Mouse (Mus musculus): ENCODE results near the gene Nelfb. TPM values are rescaled to one million over a fixed set of nuclear protein-coding genes. Genes with fewer than 3 reads are reported as not detected.
A peak's percentile ranks its signal among the peaks of the same experiment; 100 is the strongest.

The Nelfb gene
- polyA plus RNA-seq, 1 experiment: 22.9 TPM

DNA sequence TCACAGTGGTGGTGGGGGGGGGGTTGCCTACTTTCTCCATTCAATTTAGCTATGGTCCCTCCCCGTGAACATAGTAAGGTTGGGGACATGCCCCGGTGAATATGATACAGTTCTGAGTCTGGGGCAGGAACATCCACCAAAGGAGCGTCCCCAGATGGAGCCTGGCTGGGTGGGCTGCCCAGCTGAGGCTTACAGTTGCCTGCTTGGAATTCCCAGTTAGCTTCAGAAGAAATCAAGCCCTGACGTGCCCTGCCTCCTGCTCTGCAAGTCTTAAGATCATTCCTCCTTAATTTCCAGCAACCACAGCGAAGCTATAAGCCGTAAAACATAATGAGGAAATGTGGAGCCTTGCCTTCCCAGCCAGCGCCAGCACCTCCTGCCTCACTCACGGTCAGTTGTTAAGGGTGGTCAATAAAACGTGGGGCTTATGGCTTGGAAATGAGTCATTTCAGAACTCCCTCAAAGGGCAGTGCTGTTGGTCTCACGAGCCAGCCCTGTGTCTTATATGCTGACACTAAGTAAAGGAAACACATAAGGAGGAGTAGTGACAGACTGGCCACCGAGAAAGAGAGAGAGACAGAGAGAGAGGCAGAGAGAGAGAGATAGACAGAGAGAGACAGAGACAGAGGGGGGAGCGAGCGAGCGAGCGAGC lies 31.6 kb downstream of the Nelfb start:
- Histone ChIP-seq H3K9me3 (no peaks in the 10 kb centered on the region), H3K4me1 (peaks cover 89% of the 10 kb centered on the region), H3K27me3 (replicated peaks) (peaks cover 60% of the 10 kb centered on the region), H3K4me3 (replicated peaks) (peak overlapping the region; percentile 96), H3K36me3 (replicated peaks; ENCODE audit: low read length) (peaks cover 4% of the 10 kb centered on the region)
- TF ChIP-seq GATA1 (IDR thresholded peaks at IDR 0.05; ENCODE audit: borderline replicate concordance, low read length) (no peak), FLI1 (IDR thresholded peaks at IDR 0.05; ENCODE audit: low read length) (no peak)

DNA sequence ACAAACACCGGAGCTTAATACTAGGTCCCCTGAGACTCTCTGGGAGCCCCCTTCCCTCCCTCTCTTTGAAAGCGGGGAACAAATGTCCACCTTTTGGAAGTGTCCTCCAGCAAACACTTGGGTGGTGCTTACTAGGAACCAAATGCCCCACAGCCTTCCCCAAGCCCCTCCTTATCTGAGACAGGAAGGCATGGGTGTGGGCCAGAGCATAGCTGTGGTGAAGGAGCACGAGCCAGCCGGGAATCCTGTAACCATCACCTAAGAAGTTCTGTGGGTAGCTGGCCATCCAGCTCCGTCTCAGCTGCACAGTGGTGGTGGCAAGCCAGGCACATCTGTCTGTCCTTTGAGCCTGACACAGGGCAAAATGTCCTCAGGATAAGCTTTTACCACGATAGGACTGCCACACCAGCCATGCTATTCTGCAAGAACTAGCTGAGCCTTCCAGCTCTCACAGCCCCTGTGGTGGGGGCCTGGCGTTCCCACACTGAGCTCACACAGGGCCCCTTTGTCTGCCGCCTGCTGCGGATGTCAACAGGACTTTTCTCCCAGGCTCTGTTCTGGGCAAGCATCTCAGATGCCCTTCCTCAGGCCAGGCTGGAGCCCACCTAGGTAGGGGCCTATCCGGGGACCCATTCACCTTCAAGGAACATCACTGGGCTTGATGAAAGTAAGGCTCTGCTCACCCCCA lies 32.9 kb downstream of the Nelfb start:
- peaks cover 87% of the 10 kb centered on the region for H3K4me1 ChIP-seq
- H3K4me3 ChIP-seq (replicated peaks): peak overlapping the region; percentile 29
- no peaks in the 10 kb centered on the region for H3K9me3 ChIP-seq
- H3K36me3 ChIP-seq (replicated peaks; ENCODE audit: low read length): no peaks in the 10 kb centered on the region
- TF ChIP-seq GATA1 (IDR thresholded peaks at IDR 0.05; ENCODE audit: borderline replicate concordance, low read length): no peak
- no peak for TF ChIP-seq FLI1 (IDR thresholded peaks at IDR 0.05; ENCODE audit: low read length)
- peaks cover 62% of the 10 kb centered on the region for H3K27me3 ChIP-seq (replicated peaks)

DNA sequence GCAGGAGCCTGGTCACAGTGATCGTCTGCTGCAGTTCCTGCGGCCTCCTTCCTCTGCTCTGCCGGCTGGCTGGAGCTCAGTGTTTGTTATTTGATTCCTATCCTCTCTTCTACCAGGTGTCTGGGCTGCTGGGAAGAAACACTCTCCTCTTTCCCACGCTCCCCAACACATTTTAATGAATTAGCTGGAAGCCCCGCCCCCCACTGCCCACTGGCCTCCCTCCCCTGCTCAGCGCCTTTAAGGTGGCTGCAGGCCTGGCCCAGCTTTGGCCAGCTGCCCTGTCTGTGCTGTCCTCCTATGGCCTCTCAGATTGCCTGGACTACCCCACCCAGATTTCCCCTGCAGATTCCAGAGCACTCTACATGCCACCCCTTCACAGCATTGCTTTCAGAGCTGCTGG lies 33.6 kb downstream of the Nelfb start:
- peaks cover 62% of the 10 kb centered on the region for H3K27me3 ChIP-seq (replicated peaks)
- TF ChIP-seq GATA1 (IDR thresholded peaks at IDR 0.05; ENCODE audit: borderline replicate concordance, low read length) (no peak), FLI1 (IDR thresholded peaks at IDR 0.05; ENCODE audit: low read length) (no peak)
- no peak overlapping the region for H3K4me3 ChIP-seq (replicated peaks)
- peaks cover 87% of the 10 kb centered on the region for H3K4me1 ChIP-seq
- no peaks in the 10 kb centered on the region for H3K9me3 ChIP-seq
- H3K36me3 ChIP-seq (replicated peaks; ENCODE audit: low read length): no peaks in the 10 kb centered on the region

GRCm38 (mm10) chr2:25177076-25177475 lies 34.2 kb downstream of the Nelfb start:
- peaks cover 62% of the 10 kb centered on the region for H3K27me3 ChIP-seq (replicated peaks)
- TF ChIP-seq GATA1 (IDR thresholded peaks at IDR 0.05; ENCODE audit: borderline replicate concordance, low read length) (no peak), FLI1 (IDR thresholded peaks at IDR 0.05; ENCODE audit: low read length) (no peak)
- H3K36me3 ChIP-seq (replicated peaks; ENCODE audit: low read length): no peaks in the 10 kb centered on the region
- H3K4me1 ChIP-seq: peaks cover 88% of the 10 kb centered on the region
- no peaks in the 10 kb centered on the region for H3K9me3 ChIP-seq
- H3K4me3 ChIP-seq (replicated peaks): peak overlapping the region; percentile 25

DNA sequence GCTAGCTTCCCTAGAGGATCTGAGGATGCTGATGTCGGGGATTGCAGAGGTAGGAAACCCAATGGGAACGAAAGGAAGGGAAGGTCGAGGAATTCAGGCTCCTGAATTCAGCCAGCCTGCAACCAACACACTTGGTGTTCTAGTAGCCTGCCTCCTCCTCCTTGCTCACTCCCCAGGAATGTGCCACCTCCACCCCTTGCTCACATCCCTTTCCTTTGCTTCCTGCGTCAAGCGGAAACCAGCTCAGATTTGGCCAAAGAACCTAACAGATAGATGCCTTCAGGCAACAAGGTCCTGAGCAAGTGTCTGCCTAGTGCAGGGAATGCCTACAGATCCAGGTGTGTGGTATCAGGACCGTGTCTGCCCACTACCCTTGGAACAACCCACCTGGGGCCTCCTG lies 34.7 kb downstream of the Nelfb start:
- Histone ChIP-seq H3K4me1 (peaks cover 88% of the 10 kb centered on the region), H3K27me3 (replicated peaks) (peaks cover 63% of the 10 kb centered on the region), H3K4me3 (replicated peaks) (no peak overlapping the region), H3K36me3 (replicated peaks; ENCODE audit: low read length) (no peaks in the 10 kb centered on the region), H3K9me3 (no peaks in the 10 kb centered on the region)
- TF ChIP-seq GATA1 (IDR thresholded peaks at IDR 0.05; ENCODE audit: borderline replicate concordance, low read length) (no peak), FLI1 (IDR thresholded peaks at IDR 0.05; ENCODE audit: low read length) (no peak)

GRCm38 (mm10) chr2:25175690-25176078 lies 35.6 kb downstream of the Nelfb start:
- Histone ChIP-seq H3K4me3 (replicated peaks) (no peak overlapping the region), H3K27me3 (replicated peaks) (peaks cover 62% of the 10 kb centered on the region), H3K4me1 (peaks cover 88% of the 10 kb centered on the region), H3K9me3 (no peaks in the 10 kb centered on the region), H3K36me3 (replicated peaks; ENCODE audit: low read length) (no peaks in the 10 kb centered on the region)
- TF ChIP-seq FLI1 (IDR thresholded peaks at IDR 0.05; ENCODE audit: low read length) (no peak), GATA1 (IDR thresholded peaks at IDR 0.05; ENCODE audit: borderline replicate concordance, low read length) (no peak)

- Histone ChIP-seq H3K36me3 (replicated peaks; ENCODE audit: low read length) (no peaks in the 10 kb centered on the region), H3K4me3 (replicated peaks) (no peak overlapping the region), H3K27me3 (replicated peaks) (peaks cover 65% of the 10 kb centered on the region), H3K4me1 (peaks cover 88% of the 10 kb centered on the region), H3K9me3 (no peaks in the 10 kb centered on the region)
- no peak for TF ChIP-seq FLI1 (IDR thresholded peaks at IDR 0.05; ENCODE audit: low read length)
- TF ChIP-seq GATA1 (IDR thresholded peaks at IDR 0.05; ENCODE audit: borderline replicate concordance, low read length): no peak
These were observed 36.2 kb downstream of the Nelfb start for GRCm38 (mm10) chr2:25174866-25175689.

GRCm38 (mm10) chr2:25173821-25174220 lies 37.5 kb downstream of the Nelfb start:
- Histone ChIP-seq H3K4me1 (peaks cover 85% of the 10 kb centered on the region), H3K36me3 (replicated peaks; ENCODE audit: low read length) (no peaks in the 10 kb centered on the region), H3K27me3 (replicated peaks) (peaks cover 63% of the 10 kb centered on the region), H3K4me3 (replicated peaks) (no peak overlapping the region), H3K9me3 (no peaks in the 10 kb centered on the region)
- no peak for TF ChIP-seq FLI1 (IDR thresholded peaks at IDR 0.05; ENCODE audit: low read length)
- no peak for TF ChIP-seq GATA1 (IDR thresholded peaks at IDR 0.05; ENCODE audit: borderline replicate concordance, low read length)

- Histone ChIP-seq H3K9me3 (no peaks in the 10 kb centered on the region), H3K27me3 (replicated peaks) (peaks cover 54% of the 10 kb centered on the region), H3K36me3 (replicated peaks; ENCODE audit: low read length) (no peaks in the 10 kb centered on the region), H3K4me1 (peaks cover 79% of the 10 kb centered on the region), H3K4me3 (replicated peaks) (no peak overlapping the region)
- TF ChIP-seq FLI1 (IDR thresholded peaks at IDR 0.05; ENCODE audit: low read length) (no peak), GATA1 (IDR thresholded peaks at IDR 0.05; ENCODE audit: borderline replicate concordance, low read length) (no peak)
These were observed 38.7 kb downstream of the Nelfb start for GRCm38 (mm10) chr2:25172629-25173028.

GRCm38 (mm10) chr2:25171769-25172153 lies 39.5 kb downstream of the Nelfb start:
- Histone ChIP-seq H3K27me3 (replicated peaks) (peaks cover 50% of the 10 kb centered on the region), H3K4me3 (replicated peaks) (no peak overlapping the region), H3K4me1 (peaks cover 78% of the 10 kb centered on the region), H3K9me3 (no peaks in the 10 kb centered on the region), H3K36me3 (replicated peaks; ENCODE audit: low read length) (no peaks in the 10 kb centered on the region)
- no peak for TF ChIP-seq FLI1 (IDR thresholded peaks at IDR 0.05; ENCODE audit: low read length)
- TF ChIP-seq GATA1 (IDR thresholded peaks at IDR 0.05; ENCODE audit: borderline replicate concordance, low read length): no peak
